Mouse (Mus musculus): ENCODE results near the gene Slc6a16.
"Not testable (repeated sequence)": the region's sequence is repeated elsewhere in the genome, so short reads cannot be mapped to it uniquely, and the experiment has no call there.

Gene Slc6a16

DNA sequence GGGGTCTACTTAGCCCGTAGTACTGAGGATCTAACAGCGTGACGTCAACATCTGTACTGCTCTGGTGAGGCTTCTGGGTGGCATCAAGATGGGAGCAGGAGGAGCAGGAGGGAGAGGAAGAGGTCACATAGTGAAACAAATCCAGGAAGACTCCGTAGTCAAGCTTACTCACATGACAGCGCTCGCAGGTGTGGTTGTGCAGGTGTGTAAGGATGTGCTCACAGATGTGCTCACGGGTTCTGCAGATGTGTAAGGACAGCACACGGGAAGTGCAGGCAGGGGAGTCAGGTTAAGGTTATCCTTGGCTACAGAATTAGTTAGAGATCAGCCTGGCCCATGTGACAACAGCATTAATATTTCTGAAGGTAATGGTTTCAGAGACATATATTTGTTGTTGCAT lies 12.9 kb downstream of the Slc6a16 start:
- DNase-seq (ENCODE audit: low read depth, low spot score), result no peak

DNA sequence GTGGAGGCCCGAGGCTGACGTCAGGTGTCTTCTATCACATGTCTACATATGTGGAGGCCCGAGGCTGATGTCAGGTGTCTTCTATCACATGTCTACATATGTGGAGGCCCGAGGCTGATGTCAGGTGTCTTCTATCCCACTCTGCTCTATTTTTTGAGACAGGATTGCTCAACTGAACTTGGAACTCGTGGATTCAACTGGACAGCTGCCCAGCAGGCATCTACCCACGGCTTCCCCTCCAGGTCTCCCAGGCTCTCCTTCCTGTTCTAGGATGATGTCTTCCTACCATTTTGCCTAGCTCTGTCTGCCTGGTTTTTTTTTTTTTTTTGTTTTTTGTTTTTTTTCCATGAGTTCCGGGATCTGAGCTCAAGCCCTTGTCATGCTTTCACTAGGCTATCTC lies 14.9 kb downstream of the Slc6a16 start:
- DNase-seq (ENCODE audit: low read depth, low spot score), result not testable (repeated sequence)

DNA sequence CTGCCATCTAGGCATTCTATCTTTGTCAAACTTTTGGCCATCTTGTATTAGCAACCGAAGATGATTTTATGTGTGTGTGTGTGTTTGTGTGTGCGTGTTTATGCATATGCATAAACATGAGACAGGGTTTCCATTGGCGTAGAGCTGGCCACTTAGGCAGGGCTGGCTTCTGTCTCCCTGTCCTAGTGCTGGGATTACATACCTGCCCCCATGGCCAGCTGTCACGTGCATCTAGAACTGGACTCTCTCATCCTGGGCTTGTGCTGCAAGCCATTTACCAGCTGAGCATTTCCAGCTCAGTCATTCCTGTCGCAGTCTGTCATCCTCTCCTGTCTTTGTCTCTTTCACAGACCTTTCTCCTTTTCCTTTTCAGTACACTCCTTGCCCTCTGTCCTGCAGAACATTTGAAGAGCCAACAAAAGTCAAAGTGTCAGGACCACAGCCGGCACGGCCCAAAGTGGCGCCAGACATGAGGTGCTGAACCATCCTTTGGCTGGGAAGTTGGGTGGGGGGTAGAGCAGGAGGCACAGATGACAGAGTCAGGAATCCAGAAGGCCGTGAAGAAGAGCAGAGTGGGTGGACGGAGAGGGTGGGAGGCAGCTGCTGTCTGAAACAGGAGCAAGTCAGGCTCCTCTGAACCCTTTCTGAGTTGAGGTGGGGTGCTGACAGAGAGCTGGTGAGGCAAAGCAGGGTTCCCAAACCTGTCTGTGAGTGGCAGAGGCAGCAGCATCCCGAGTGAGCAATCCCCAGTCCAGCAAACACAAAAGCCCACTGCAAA lies 16.4 kb downstream of the Slc6a16 start:
- DNase-seq (ENCODE audit: low read depth, low spot score), result no peak

DNA sequence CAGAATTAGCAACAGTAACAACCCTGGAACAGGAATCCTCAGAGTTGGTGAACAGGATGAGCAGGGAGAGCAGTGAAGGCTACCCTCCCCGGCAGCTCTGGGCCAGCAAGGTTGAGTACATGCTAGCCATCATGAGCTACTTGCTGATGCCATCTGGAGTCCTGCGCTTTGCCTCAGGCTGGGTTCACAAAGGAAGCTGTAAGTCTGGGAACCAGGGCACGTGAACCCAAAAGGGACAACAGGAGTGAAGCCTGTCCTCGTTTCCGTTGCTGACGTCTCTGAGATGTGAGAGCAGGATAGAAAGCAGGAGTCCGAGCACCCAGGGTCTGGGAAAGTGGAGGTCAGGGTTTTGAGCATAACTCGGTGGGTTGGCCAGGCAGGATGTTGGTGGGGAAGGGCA lies 18.4 kb downstream of the Slc6a16 start:
- DNase-seq (ENCODE audit: low read depth, low spot score), result no peak

DNA sequence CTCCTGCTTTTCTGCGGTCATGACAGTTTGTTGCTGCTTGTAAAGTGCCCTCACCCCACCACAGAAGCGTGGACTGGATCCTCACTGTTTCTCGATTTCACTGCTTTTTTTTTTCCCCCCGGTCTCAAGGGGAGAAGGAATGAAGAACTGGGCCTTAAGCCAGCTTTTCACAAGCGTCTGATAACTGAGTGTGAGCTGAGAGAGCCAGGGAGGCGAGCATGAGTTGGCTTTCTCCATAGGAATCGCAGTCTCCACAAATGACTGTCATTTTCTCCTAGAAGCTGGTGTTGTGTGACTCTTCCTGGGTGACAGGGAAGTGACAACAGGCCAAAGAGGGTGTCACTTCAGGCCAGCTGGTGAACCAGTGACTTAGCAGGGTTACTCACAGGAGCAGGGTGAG lies 21.4 kb downstream of the Slc6a16 start:
- DNase-seq (ENCODE audit: low read depth, low spot score), result no peak

DNA sequence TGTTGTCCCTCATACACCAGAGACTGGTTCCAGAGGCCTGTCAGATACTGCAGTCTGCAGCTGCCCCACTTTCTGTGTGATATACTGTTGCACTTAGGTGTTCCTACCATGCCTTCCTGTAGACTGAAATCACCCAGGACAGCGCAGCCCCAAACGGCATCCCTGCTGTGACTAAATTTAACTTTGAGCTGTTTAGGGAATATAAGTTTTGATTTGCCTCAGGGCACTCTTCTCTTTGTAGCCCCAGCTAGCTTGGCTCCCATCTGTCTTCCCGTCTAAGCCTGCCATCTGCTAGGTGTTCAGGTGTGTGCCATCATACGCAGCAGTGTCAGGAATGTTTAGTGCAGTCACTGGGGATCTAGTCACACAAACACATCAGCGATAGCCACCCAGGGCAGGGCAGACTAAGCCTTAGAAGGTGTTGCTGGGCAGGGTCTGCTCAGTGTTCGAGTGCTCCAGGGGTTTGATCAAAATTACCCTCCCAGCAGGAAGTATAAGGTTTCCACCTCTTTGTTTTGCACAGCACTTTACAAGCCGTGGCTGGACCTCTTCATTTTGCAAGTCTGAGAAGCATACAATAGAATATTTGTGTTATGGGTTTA lies 22.2 kb downstream of the Slc6a16 start:
- no peak for DNase-seq (ENCODE audit: low read depth, low spot score)

DNA sequence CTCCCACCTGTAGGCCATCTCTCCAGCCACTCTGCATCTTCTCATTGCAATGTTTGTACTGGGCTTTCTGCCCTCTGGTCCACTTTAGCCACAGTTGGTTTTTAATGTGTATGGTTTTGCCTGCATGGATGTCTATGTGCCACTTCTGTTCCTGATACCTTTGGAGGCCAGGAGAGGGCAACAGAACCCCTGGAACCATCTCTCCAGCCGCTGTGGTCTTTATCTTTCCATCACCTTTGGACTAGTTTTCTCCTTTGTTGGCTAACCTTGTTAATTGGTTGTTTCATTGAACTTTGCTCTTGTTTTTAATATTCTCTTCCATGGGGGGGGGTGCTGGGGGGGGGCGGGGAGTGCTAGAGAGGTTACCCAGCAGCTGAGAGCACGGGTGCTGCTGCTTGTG lies 23.5 kb downstream of the Slc6a16 start:
- no peak for DNase-seq (ENCODE audit: low read depth, low spot score)

DNA sequence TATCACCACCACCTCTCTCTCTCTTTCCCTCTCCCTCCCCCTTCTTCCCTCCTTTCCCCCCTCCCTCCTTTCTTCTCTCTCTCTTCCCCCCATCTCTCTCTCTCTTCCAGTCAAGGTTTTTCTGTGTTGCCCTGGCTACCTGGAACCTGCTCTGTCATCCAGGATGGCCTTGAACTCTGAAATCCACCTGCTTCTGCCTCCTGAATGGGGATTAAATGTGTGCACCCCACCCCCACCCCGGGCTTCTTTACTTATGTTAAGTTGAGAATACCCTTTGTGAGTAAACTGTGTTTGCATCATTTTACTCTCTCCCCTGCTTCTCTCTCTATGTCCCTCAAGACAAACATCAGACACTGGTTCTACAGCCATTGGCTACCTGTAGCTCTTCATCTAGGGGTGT lies 24.6 kb downstream of the Slc6a16 start:
- no peak for DNase-seq (ENCODE audit: low read depth, low spot score)

DNA sequence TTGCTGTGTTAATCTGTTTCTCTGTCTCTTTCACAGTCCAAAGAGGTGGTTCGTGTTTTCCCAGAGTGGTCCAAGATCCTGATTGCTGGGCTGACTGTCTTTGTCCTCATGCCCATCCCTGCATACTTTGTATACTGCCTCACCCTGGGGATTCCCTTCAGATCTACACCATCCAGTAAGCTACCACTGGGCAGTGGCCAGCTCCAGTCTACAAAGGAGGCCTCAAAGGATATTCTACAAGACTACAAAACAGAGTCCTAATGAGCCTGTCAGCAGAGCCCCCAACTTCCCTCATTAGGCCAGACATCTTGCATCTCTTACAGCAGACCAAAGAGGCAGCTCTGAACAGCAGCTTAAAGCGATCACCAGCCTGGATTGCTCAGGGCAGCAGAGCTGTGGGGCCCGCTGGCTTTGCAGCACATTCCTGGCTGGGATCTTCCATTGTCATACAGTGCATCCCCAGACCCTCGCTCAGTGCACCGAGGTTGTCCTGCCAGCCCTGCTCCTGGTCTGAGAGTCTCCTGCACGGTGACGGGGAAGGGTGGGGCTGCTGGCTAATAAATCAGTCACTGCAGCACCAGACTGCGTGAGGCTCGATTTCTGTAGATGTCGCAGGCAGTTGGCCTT lies 32.0 kb downstream of the Slc6a16 start:
- no peak for DNase-seq (ENCODE audit: low read depth, low spot score)

DNA sequence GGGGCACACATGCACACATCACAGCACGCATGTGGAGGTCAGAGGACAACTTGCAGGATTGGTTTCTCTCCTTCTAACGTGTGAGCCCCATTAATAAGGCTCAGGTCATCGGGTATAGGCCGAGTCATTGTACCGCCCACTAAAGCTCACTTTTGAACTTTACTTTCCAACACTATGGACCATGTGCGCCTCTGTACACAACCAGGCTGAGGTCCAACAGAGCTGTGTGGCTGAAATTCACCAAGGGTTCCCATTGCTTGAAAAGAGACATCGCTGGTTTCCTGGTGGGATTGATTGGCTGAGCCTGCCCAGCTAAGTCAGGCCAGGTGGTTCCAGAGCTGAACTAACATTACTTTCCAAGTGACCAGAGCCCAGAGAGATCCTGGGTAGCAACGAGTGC lies 32.8 kb downstream of the Slc6a16 start:
- DNase-seq (ENCODE audit: low read depth, low spot score), result no peak

DNA sequence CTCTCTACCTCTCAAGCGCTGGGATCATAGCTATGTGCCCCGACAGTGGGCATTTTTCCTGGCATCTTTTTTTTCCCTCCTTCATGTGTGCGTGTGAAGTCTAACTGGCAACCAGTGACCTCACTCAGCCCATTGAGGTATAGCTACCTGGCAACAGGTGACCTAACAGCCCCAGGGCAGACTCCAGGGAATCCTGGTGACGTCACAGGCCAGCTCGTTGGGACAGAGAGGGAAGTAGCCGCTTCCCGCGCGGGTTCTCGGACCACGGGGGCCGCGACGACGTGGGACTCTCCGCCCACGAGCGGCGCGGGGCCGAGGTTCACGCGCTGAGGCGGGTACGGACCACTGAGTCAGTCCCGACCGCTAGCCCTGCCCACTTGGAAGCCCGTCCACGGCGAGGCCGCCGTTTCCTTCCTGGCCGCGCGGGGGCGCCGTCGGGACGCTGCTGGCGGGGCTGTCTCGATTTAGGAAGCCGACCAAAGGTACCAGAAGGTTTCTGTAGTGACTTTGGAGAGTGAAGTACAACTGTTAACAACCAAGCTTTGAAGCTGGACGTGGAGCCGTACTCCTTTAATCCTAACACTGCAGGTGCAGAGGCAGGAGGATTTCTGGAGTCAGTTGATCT lies 36.4 kb downstream of the Slc6a16 start, which contains the start of gene Slc6a21:
Gene Slc6a21, plus strand, starts transcription at position 378 of the 625 bp plus-strand sequence.
- DNase-seq (ENCODE audit: low read depth, low spot score), result no peak

DNA sequence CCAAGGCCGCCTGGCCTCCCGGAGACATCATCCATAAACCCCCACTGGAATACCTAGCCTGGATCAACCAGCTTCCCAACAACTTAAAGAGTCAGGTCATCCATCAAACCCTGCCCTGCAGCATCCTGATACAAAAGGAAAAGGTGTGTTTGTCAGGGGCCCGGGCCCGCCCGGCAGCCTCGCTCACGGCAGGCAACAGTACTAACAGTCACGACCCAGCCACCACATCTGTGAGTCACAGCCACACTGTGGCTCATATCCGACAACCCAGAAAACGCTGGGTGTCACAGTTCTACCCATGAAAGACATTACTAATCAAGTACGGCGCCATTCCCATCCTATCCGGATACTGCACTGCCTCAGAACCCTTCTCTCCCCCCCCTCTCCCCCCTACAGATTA lies 45.6 kb downstream of the Slc6a16 start:
- no peak for DNase-seq (ENCODE audit: low read depth, low spot score)

DNA sequence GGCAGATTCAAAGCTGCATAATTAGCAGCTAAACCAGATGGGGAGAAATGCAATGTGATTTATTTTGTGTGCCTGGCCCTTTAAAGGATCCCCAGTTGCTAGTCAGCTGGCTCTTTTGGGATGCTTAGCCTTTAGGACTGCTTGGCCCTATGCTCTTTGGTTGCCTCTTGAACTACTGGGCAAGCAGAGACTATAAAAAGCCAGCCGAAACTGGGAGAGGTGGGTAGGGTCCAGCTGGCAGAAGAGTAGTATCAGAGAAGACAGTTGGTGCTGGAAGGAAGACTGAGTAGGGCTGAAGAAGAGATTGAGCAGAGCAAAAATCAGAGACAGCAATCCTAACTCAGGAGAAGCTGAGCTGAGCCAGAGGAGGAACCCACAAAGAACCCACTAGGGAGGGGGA lies 55.7 kb downstream of the Slc6a16 start:
- DNase-seq (ENCODE audit: low read depth, low spot score), result no peak

DNA sequence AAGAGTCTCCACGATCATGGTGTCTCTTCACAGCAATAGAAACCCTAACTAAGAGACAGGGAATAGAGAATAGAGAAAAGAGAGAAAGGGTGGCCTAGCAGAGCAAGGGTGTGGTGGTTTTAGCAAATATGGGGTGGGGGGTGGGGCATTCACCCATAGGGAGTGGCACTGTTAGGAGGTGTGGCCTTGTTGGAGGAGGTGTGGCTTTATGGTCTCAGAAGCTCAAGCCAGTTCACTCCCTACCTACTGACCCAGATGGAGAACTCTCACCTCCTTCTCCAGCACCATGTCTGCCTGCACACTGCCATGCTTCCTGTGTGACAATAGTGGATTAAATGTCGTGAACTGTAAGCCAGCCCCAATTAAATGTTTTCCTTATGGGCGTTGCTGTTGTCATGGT lies 56.7 kb downstream of the Slc6a16 start:
- no peak for DNase-seq (ENCODE audit: low read depth, low spot score)

DNA sequence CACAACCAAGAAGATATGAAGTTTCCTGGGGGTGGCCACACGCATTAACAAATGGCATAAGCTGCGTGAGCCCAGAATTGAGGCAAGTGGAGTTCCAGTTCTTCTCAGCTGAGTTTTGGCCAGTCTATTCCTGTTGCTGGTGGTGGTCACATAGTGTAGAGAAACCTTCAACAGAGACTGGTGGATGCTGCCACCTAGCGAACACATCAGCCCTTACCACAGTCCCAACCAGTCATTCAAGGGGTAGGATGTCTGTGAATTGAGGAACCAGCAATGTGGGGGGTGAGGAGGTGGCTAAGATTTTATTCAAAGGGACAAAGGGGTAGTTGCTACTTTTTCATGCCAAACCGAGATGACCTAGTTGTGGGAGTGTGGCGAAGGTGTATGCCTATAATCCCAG lies 58.9 kb downstream of the Slc6a16 start:
- DNase-seq (ENCODE audit: low read depth, low spot score), result no peak

DNA sequence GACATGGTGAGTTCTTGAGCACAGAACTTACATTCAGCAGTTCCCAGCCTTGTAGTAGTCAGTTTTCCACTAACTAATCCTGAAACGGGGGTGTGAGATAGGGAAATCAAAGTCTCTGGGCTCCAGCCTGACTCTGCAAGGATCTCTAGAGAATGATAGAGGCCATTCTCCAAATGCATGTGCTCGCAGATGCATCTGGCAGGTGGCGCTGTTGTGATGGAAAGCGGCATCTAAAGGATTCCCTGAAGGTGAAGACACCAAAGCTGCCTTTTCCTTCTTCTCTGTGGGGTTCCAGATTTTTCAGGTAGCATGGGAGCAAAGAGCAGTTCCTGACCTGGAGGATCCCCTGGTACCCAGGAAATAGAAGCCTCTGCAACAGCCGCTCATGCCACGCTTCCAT lies 59.4 kb downstream of the Slc6a16 start:
- DNase-seq (ENCODE audit: low read depth, low spot score), result no peak

DNA sequence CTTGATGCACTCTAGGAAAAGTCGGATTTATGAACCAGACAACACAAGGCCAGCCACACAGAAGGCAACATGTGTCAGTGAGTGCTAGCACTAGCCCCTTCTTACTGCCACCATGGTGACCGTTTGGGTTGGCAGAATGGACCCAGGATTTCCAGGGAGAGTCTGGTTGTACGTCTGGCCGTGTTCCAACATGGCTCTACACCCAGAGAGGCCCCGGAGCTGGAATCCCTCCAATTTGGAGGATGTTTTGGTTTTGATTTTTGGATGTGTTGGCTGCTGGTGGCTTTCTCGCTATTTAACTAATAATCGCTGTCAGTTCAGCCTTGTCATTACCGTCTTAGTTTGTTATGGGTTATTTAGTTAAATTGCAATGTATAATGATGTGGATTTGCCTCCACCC lies 61.7 kb downstream of the Slc6a16 start:
- DNase-seq (ENCODE audit: low read depth, low spot score), result no peak

DNA sequence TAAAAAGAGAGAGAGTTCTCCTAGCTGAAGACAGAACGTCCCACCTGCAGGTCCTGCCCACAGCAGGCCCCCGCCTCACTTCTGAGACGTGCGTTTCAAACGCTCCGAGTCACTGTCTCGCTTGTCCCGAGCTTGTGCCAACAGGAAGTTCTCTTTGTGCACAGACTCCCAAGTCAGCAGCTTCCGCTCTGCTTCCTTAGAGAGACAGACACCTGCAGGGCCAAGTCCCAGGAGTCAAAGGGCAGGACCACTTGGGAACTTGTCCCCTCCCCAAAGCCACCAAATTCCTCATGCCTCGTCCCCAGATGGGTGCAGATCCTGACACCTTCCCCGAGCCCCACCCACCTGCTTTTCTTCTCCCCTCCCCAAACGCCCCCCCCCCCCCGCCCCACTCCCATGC lies 64.0 kb downstream of the Slc6a16 start:
- no peak for DNase-seq (ENCODE audit: low read depth, low spot score)

DNA sequence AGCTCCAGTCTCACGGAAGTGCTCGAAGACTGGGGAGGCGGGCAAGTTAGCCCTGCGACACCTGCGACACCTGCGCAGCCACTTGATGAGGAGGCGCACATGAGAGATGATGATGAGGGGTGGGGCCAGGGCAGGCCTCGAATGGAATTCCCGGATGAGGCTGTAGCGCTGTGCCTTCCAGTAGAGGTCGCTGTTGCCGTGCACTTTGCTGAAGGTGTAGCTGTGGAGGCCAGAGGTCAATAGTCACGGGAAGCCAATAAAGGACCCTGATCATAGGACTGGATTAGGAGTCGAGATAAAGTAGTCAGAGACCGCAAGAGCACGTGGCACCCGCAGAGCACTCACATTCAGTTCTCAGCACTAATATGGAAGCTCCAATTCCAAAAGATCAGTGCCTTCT lies 64.4 kb downstream of the Slc6a16 start:
- no peak for DNase-seq (ENCODE audit: low read depth, low spot score)

DNA sequence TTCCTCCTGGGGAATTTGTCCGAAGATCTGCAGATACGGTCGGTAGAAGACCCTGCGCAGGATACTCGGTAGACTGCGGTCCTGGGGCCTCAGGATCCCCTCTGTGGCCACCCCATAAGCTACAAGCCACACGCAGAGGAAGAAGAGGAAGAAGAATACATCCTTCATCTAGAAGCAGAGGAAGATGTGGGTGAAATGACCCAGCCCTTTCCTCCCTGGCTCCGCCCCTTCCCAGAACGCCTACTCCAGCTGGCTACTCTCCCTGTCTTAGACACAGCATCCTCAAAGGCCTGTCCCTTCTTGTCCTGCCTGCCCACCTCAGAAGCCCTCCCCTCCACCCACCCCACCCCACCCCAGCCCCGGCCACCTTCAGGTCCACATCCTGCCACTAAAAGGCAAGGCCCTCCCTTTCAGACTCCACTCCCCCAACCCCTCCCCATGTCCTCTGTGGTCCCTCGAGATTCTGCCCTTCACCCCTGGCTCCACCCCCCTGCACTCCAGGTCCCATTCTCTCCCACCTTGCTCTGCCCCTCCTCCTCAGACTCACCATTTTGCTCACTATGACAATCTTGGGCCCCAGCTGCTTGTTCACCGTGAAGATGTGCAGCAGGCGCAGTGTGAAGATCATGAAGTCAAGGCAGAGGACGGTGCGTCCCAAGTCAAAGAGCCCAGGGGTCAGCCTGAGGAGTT lies 67.8 kb downstream of the Slc6a16 start:
- no peak for DNase-seq (ENCODE audit: low read depth, low spot score)

DNA sequence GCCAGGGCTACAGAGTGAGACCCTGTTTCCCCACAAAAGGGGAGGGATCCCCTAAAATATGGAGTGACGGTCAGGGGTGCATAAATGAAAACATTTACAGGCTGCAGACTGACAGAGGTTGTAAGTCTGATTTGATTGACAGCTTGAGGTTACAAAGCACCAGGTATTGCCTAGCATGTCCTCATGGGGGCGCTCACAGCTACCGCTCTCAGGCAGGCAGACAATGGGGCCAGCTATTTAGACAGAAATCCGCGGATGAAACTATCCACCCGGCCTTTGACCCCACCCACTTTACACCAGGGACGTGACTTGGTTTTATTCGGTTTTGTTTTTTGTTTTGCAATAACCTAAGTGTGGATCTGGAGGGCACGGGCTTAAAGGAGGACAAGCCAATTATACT lies 68.6 kb downstream of the Slc6a16 start:
- no peak for DNase-seq (ENCODE audit: low read depth, low spot score)

DNA sequence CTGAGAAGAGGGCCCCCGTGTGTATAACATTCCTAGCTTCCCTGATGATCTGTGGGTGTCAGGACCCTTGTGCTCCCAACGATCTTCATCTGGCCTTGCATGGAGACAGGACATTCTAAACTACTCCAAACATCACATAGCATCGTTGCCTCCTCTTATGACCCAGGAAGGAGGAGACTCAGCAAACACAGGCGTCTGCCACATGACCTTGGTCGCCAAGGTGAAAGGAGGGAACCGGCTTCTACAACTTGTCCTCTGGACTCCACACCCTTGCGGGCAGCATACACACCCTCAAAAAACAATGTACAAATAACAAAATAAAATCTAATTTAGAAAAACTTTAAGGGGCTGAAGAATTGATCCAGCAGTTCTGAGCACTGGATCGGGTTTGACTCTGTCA lies 71.1 kb downstream of the Slc6a16 start:
- no peak for DNase-seq (ENCODE audit: low read depth, low spot score)
